Mouse (Mus musculus) duodenum, adult 2 months (tissue): ENCODE results near the gene Ccl6. TPM values are rescaled to one million over a fixed set of nuclear protein-coding genes. Genes with fewer than 3 reads are reported as not detected.

ENCODE experiments used
- polyA plus RNA-seq: library from polyadenylated mRNA; depleted of rRNA; stranded (reverse); fragments of >200 nt; gene quantifications from 2 replicates; pipeline ENCODE4 v1.2.3, GENCODE M21; 2012; ENCODE audit warnings: low replicate concordance; rRNA removed

Ccl6 gene
- 25.6 and 33.1 TPM in 2 replicates for polyA plus RNA-seq

DNA sequence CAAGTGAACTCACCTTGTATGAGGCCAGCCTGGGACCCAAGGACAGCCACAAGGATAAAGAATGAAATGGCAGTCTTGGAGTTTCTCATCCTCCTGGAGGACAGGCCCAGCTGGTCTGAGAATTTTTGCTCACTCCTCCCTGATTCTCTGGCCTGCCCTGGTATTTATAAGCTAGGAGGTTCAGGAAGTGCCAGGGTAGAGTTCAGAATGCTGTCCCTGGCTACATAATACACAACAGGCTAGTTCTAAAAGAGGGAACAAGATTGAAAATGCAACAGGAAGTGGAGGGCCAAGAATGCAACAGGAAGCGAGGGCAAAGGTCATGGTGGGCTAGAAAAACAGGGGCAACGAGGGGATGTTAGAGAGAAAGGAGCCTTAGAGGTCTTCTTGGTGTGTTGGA lies at the start of gene Ccl6:
Gene Ccl6, minus strand, starts transcription at position 235 of the 400 bp plus-strand sequence.

DNA sequence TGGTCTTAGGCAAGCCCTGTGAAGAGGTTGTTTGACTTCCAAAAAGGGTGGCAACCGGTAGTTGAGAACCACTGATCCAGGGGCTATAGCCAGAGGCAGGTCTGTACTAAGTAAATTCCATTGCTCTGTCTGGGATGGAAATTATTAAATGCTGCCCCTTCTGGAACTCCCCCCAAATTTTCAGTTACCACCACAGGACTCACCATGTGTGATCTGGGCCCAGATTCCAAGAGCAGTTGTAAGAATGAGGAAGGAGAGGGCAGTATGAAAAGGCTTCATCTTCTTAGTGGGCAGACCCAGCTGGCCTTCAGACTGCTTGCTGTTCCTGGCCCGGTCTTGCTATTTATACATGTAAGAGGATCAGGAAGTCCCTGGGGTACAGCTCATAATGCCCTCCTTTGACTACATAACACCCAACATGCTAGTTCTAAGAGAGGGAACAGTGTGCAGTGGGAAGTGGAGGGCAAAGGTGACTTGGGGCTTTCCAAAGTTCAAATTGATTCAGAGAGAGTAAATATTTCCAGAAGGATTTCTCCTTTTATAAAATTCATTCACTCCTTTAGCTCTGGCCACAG lies 14.6 kb downstream of the Ccl6 start, which contains the start of gene Ccl9:
Gene Ccl9, minus strand, starts transcription at position 451 of the 575 bp plus-strand sequence.

Other genes with a start within 250 kb of the Ccl6 start
- gene Rasl10b, start 183.9 kb downstream of the Ccl6 start, polyA plus RNA-seq = 0.67 and 0.92 TPM in 2 replicates
- gene Gas2l2, start 163.6 kb downstream of the Ccl6 start, polyA plus RNA-seq = 0.19 TPM in 1 of 2 replicates, not detected in the other
- 0.43 and 3.5 TPM in 2 replicates for gene 1700020L24Rik, start 155.4 kb downstream of the Ccl6 start, polyA plus RNA-seq
- 4.0 and 24.0 TPM in 2 replicates for gene Mmp28, start 130.0 kb downstream of the Ccl6 start, polyA plus RNA-seq
- 1.5 and 3.1 TPM in 2 replicates for gene Taf15, start 120.0 kb downstream of the Ccl6 start, polyA plus RNA-seq
- not detected in 2 replicates for gene Heatr9, start 70.9 kb downstream of the Ccl6 start, polyA plus RNA-seq
- gene Ccl5, start 62.6 kb downstream of the Ccl6 start, polyA plus RNA-seq = 253 and 747 TPM in 2 replicates
- gene Ccl9, start 14.5 kb downstream of the Ccl6 start, polyA plus RNA-seq = 0.71 and 1.2 TPM in 2 replicates
- not detected in 2 replicates for gene Rpl9-ps1, start 52.5 kb upstream of the Ccl6 start, polyA plus RNA-seq
- gene Ccl3, start 56.3 kb upstream of the Ccl6 start, polyA plus RNA-seq = 1.0 and 2.2 TPM in 2 replicates
- gene Ccl4, start 69.5 kb upstream of the Ccl6 start, polyA plus RNA-seq = 1.2 and 4.3 TPM in 2 replicates
- 0.29 and 0.70 TPM in 2 replicates for gene Wfdc17, start 110.9 kb upstream of the Ccl6 start, polyA plus RNA-seq
- 10.1 TPM in 1 of 2 replicates, not detected in the other for gene Wfdc18, start 115.9 kb upstream of the Ccl6 start, polyA plus RNA-seq
- 2.8 TPM in 1 of 2 replicates, not detected in the other for gene Wfdc21, start 153.9 kb upstream of the Ccl6 start, polyA plus RNA-seq
- 14.0 and 15.5 TPM in 2 replicates for gene Heatr6, start 160.6 kb upstream of the Ccl6 start, polyA plus RNA-seq